Comparison of ENCODE assay signal across 22 mouse cellular contexts in the genomic region with DNA sequence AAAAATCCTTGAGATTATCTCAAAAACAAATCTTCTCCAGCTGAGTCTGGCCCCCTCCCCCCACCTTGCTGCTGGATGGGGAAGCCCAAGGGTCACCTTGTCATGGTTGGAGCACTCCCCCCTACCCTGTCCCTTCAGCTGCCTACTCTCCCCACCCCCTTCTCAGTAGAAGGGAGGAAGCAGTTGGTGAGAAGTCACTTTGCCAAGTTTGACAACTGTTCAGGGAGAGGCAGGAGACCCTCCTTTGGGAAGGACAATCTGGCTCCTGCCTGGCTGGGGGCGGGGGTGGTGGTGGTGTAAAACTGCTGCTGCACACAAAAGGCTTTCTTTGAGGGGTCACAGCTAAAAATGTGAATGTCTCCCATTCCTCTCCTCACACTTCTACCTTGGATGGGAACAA. TPM values are rescaled to one million over a fixed set of nuclear protein-coding genes. Genes with fewer than 3 reads are reported as not detected.
DNase-seq lines count a peak whose midpoint lies in the region; ATAC-seq and TF ChIP-seq lines count a peak whose summit lies in the region.
"Had no signal": no experiment of that assay in that cellular context is flagged by ENCODE, and none has a peak within 500 bp of the region (broad histone marks: within the 10 kb centered on the region; RNA-seq: fewer than 3 reads in every experiment).

No protein-coding gene starts in this region.

- H3K4me3 ChIP-seq in forebrain, embryonic 15.5 days, result no peak overlapping the region
- no peak overlapping the region for H3K4me3 ChIP-seq in forebrain, embryonic 12.5 days (replicated peaks)
- no peak overlapping the region for H3K4me3 ChIP-seq in left cerebral cortex, adult 2 months
- H3K4me3 ChIP-seq in neural tube, embryonic 11.5 days (ENCODE audit: low read depth, low read length), result no peak overlapping the region
- no peak overlapping the region for H3K4me3 ChIP-seq in neural tube, embryonic 15.5 days (replicated peaks)
- H3K4me3 ChIP-seq: embryonic facial prominence, embryonic 13.5 days; heart, embryonic 13.5 days had no signal

- no peaks in the 10 kb centered on the region for H3K36me3 ChIP-seq in forebrain, embryonic 15.5 days
- H3K36me3 ChIP-seq in forebrain, embryonic 12.5 days (replicated peaks), result no peaks in the 10 kb centered on the region
- no peaks in the 10 kb centered on the region for H3K36me3 ChIP-seq in neural tube, embryonic 11.5 days (ENCODE audit: control insufficient read depth, insufficient read depth, low read length)
- no peaks in the 10 kb centered on the region for H3K36me3 ChIP-seq in neural tube, embryonic 15.5 days

- H3K27me3 ChIP-seq in forebrain, embryonic 15.5 days, result peaks cover 33% of the 10 kb centered on the region
- peaks cover 44% of the 10 kb centered on the region for H3K27me3 ChIP-seq in forebrain, embryonic 12.5 days
- peaks cover 33% of the 10 kb centered on the region for H3K27me3 ChIP-seq in neural tube, embryonic 11.5 days (ENCODE audit: control insufficient read depth, insufficient read depth, low read length)
- H3K27me3 ChIP-seq in neural tube, embryonic 15.5 days (replicated peaks), result peaks cover 38% of the 10 kb centered on the region

- H3K4me2 ChIP-seq in forebrain, embryonic 15.5 days (replicated peaks), result no peak overlapping the region
- H3K4me2 ChIP-seq in forebrain, embryonic 12.5 days, result no peak overlapping the region
- no peak overlapping the region for H3K4me2 ChIP-seq in neural tube, embryonic 11.5 days (ENCODE audit: low read depth)
- H3K4me2 ChIP-seq in neural tube, embryonic 15.5 days, result no peak overlapping the region
- H3K4me2 ChIP-seq: embryonic facial prominence, embryonic 13.5 days; heart, embryonic 13.5 days had no signal

- 70% methylated on average over 1 of the region's 1 CpGs for WGBS in forebrain, embryonic 15.5 days
- WGBS in forebrain, embryonic 12.5 days, result 86% methylated on average over 1 of the region's 1 CpGs
- WGBS in neural tube, embryonic 11.5 days, result 80% methylated on average over 1 of the region's 1 CpGs
- WGBS in neural tube, embryonic 15.5 days, result 73% methylated on average over 1 of the region's 1 CpGs

- H3K27ac ChIP-seq in forebrain, embryonic 15.5 days (replicated peaks), result peak overlapping the region; percentile 63; the same call in 1 of the 2 replicates
- H3K27ac ChIP-seq in forebrain, embryonic 12.5 days, result no peak overlapping the region
- no peak overlapping the region for H3K27ac ChIP-seq in left cerebral cortex, adult 2 months
- no peak overlapping the region for H3K27ac ChIP-seq in neural tube, embryonic 11.5 days (ENCODE audit: low read depth, low read length)
- H3K27ac ChIP-seq in neural tube, embryonic 15.5 days (replicated peaks), result no peak overlapping the region
- H3K27ac ChIP-seq: embryonic facial prominence, embryonic 13.5 days; heart, embryonic 13.5 days had no signal

- H3K4me1 ChIP-seq in forebrain, embryonic 15.5 days, result peaks cover 12% of the 10 kb centered on the region
- peaks cover 4% of the 10 kb centered on the region; the same call in 1 of the 2 replicates for H3K4me1 ChIP-seq in forebrain, embryonic 12.5 days
- peaks cover 4% of the 10 kb centered on the region; the same call in 1 of the 2 replicates for H3K4me1 ChIP-seq in neural tube, embryonic 11.5 days (ENCODE audit: control insufficient read depth, insufficient read depth, low read length)
- H3K4me1 ChIP-seq in neural tube, embryonic 15.5 days, result peaks cover 9% of the 10 kb centered on the region

- TF ChIP-seq CTCF in left cerebral cortex, adult 2 months (IDR thresholded peaks at IDR 0.05), result no peak

- intact Hi-C loops in left cerebral cortex, postnatal 4 days (cut with DNase I), result no loop called here
- intact Hi-C loops in left cerebral cortex, adult 2 months (cut with DNase I), result no loop called here

- no peak overlapping the region for H3K9ac ChIP-seq in forebrain, embryonic 15.5 days (replicated peaks)
- no peak overlapping the region for H3K9ac ChIP-seq in forebrain, embryonic 12.5 days
- H3K9ac ChIP-seq in neural tube, embryonic 11.5 days (ENCODE audit: low read length), result no peak overlapping the region
- H3K9ac ChIP-seq in neural tube, embryonic 15.5 days (replicated peaks), result no peak overlapping the region
- H3K9ac ChIP-seq: embryonic facial prominence, embryonic 13.5 days; heart, embryonic 13.5 days had no signal

- no peak for ATAC-seq in forebrain, embryonic 15.5 days (replicated peaks)
- ATAC-seq in forebrain, embryonic 12.5 days (ENCODE audit: low FRiP score), result no peak
- ATAC-seq in neural tube, embryonic 11.5 days (ENCODE audit: insufficient read depth, low FRiP score, low TSS enrichment), result no peak
- ATAC-seq in neural tube, embryonic 15.5 days (ENCODE audit: low FRiP score), result no peak
- no peak for ATAC-seq in megakaryocyte-erythroid progenitor cell, adult 5-6 weeks (replicated peaks; ENCODE audit: low FRiP score, low TSS enrichment, poor library complexity, severe bottlenecking)
- ATAC-seq: hindbrain, embryonic 16.5 days had no signal

- peak; percentile 58 for DNase-seq in left cerebral cortex, postnatal 4 days
- no peak for DNase-seq in left cerebral cortex, adult 2 months (ENCODE audit: extremely low spot score in 1 of 2, low spot score in 2 of 2)
- peak; percentile 5 for DNase-seq in neural tube, embryonic 11.5 days (ENCODE audit: low spot score)
- DNase-seq: adrenal gland, adult 8-10 months; adrenal gland, postnatal 36 days; cerebellum, adult 11-12 months; cerebellum, adult 9-10 months; cerebellum, postnatal 36 days; gastrocnemius, postnatal 14 days; heart, postnatal 36 days; kidney, adult 11 months had no signal

- no peaks in the 10 kb centered on the region for H3K9me3 ChIP-seq in forebrain, embryonic 15.5 days
- H3K9me3 ChIP-seq in forebrain, embryonic 12.5 days, result peaks cover 19% of the 10 kb centered on the region
- peaks cover 18% of the 10 kb centered on the region for H3K9me3 ChIP-seq in neural tube, embryonic 11.5 days (ENCODE audit: control insufficient read depth, low read length)
- H3K9me3 ChIP-seq in neural tube, embryonic 15.5 days (replicated peaks), result no peaks in the 10 kb centered on the region

RNA-seq across cellular contexts. Expression of gene Gm49394, which starts 1.4 kb away (rescaled TPM):
- 0.04 and 0.11 TPM in 2 replicates for polyA plus RNA-seq in forebrain, embryonic 15.5 days (2015; fragmentation: Nextera tagmentation; extraction: Ambion mirVana)
- polyA plus RNA-seq in forebrain, embryonic 12.5 days (2016; fragmentation: Nextera tagmentation; extraction: Ambion mirVana), result not detected in 2 replicates
- total RNA-seq in left cerebral cortex, postnatal 4 days (2021), result under 1 TPM; 0.10 to 0.12 TPM
- total RNA-seq in left cerebral cortex, adult 2 months (2021), result under 1 TPM in 1 of 2 experiments, not detected in 1; 0.11 TPM
- polyA plus RNA-seq in neural tube, embryonic 11.5 days (2014; fragmentation: Nextera tagmentation; extraction: Ambion mirVana), result not detected in 2 replicates
- polyA plus RNA-seq in neural tube, embryonic 15.5 days (2015; fragmentation: Nextera tagmentation; extraction: Ambion mirVana), result 0.22 TPM in 1 of 2 replicates, not detected in the other
- total RNA-seq in megakaryocyte-erythroid progenitor cell, adult 5-6 weeks (2014; fragmentation: Nextera tagmentation), result not detected in 2 replicates
- not detected in 2 replicates for total RNA-seq in megakaryocyte-erythroid progenitor cell, adult 5-6 weeks (2017)
- total RNA-seq: adrenal gland, adult 8-10 months; adrenal gland, postnatal 36 days; gastrocnemius, adult 18-20 months had no signal
- polyA plus RNA-seq: embryonic facial prominence, embryonic 13.5 days; gonadal fat pad, adult 2 months; heart, postnatal 0 days; hindbrain, embryonic 11.5 days; hindbrain, embryonic 16.5 days had no signal

RNA-seq across cellular contexts. Expression of gene Igf2, which starts 1.7 kb away (rescaled TPM):
- polyA plus RNA-seq in forebrain, embryonic 15.5 days (2015; fragmentation: Nextera tagmentation; extraction: Ambion mirVana), result 60.0 and 64.7 TPM in 2 replicates
- 94.7 and 122 TPM in 2 replicates for polyA plus RNA-seq in forebrain, embryonic 12.5 days (2016; fragmentation: Nextera tagmentation; extraction: Ambion mirVana)
- total RNA-seq in left cerebral cortex, postnatal 4 days (2021), result 100 to 1,000 TPM; 343 to 352 TPM
- 100 to 1,000 TPM in 1 of 2 experiments, 10 to 100 TPM in 1; 67.4 to 120 TPM for total RNA-seq in left cerebral cortex, adult 2 months (2021)
- polyA plus RNA-seq in neural tube, embryonic 11.5 days (2014; fragmentation: Nextera tagmentation; extraction: Ambion mirVana), result 316 and 368 TPM in 2 replicates
- 176 and 252 TPM in 2 replicates for polyA plus RNA-seq in neural tube, embryonic 15.5 days (2015; fragmentation: Nextera tagmentation; extraction: Ambion mirVana)
- total RNA-seq in megakaryocyte-erythroid progenitor cell, adult 5-6 weeks (2014; fragmentation: Nextera tagmentation), result not detected in 2 replicates
- 0.46 TPM in 1 of 2 replicates, not detected in the other for total RNA-seq in megakaryocyte-erythroid progenitor cell, adult 5-6 weeks (2017)

Comparison
In these comparisons a context has a peak if more than half of its experiments do, and no peak if none do; other contexts are left out.
1. DNase-seq: peak in left cerebral cortex, postnatal 4 days (single experiment) and neural tube, embryonic 11.5 days (single experiment); none in left cerebral cortex, adult 2 months (0 of 2).